Mouse (Mus musculus) heart, embryonic 12.5 days (tissue): ENCODE measurements around the gene Mroh3. TPM values are rescaled to one million over a fixed set of nuclear protein-coding genes. Genes with fewer than 3 reads are reported as not detected.
A peak's percentile ranks its signal among the peaks of the same experiment; 100 is the strongest.

Source experiments
- ATAC-seq: fragments of 200-750 bp; cut with Nextera tagmentation; 2 replicates; pipeline ENCODE4 v1.8.0; 2017; ENCODE audit warnings: moderate TSS enrichment, moderate library complexity; ENCODE audit not compliant: insufficient number of reproducible peaks, low FRiP score
- H3K27ac ChIP-seq: fragments of 300-500 bp; sonication (generic); 2 replicates; pipeline ENCODE4 v1.5.1; 2016; ENCODE audit warnings: mild to moderate bottlenecking, moderate library complexity; ENCODE audit not compliant: poor library complexity, severe bottlenecking
- H3K27me3 ChIP-seq: fragments of 300-500 bp; sonication (generic); replicated peaks from 2 replicates; pipeline ENCODE4 v1.6.1; 2016; ENCODE audit warnings: mild to moderate bottlenecking, moderate library complexity
- H3K36me3 ChIP-seq: fragments of 300-500 bp; sonication (generic); 2 replicates; pipeline ENCODE4 v1.6.1; 2016; ENCODE audit warnings: mild to moderate bottlenecking, moderate library complexity
- H3K4me1 ChIP-seq: fragments of 300-500 bp; sonication (generic); replicated peaks from 2 replicates; pipeline ENCODE4 v1.6.1; 2016; ENCODE audit warnings: mild to moderate bottlenecking
- H3K4me2 ChIP-seq: fragments of 300-500 bp; sonication (generic); 2 replicates; pipeline ENCODE4 v1.6.1; 2016; ENCODE audit warnings: mild to moderate bottlenecking, moderate library complexity
- H3K4me3 ChIP-seq: fragments of 300-500 bp; sonication (generic); 2 replicates; pipeline ENCODE4 v1.5.1; 2016; ENCODE audit warnings: mild to moderate bottlenecking
- H3K9ac ChIP-seq: fragments of 300-500 bp; sonication (generic); 2 replicates; pipeline ENCODE4 v1.6.1; 2016; ENCODE audit warnings: mild to moderate bottlenecking, moderate library complexity
- H3K9me3 ChIP-seq: fragments of 300-500 bp; sonication (generic); replicated peaks from 2 replicates; pipeline ENCODE4 v1.6.1; 2016; ENCODE audit warnings: mild to moderate bottlenecking, moderate library complexity
- WGBS: fragments of 180-500 bp; shearing (Covaris S2); methylation state at CpG from one replicate; pipeline ENCODE4 v1.1.7; 2016; 5-methylcytosine and 5-hydroxymethylcytosine counted together
- polyA plus RNA-seq: library from polyadenylated mRNA; unstranded; fragments of >200 nt; fragmentation: Nextera tagmentation; extraction: Ambion mirVana; gene quantifications from 2 replicates; pipeline ENCODE4 v1.2.1, GENCODE M21; 2016

Mroh3 gene
- polyA plus RNA-seq, 1 experiment from 2014 or later = not detected

DNA sequence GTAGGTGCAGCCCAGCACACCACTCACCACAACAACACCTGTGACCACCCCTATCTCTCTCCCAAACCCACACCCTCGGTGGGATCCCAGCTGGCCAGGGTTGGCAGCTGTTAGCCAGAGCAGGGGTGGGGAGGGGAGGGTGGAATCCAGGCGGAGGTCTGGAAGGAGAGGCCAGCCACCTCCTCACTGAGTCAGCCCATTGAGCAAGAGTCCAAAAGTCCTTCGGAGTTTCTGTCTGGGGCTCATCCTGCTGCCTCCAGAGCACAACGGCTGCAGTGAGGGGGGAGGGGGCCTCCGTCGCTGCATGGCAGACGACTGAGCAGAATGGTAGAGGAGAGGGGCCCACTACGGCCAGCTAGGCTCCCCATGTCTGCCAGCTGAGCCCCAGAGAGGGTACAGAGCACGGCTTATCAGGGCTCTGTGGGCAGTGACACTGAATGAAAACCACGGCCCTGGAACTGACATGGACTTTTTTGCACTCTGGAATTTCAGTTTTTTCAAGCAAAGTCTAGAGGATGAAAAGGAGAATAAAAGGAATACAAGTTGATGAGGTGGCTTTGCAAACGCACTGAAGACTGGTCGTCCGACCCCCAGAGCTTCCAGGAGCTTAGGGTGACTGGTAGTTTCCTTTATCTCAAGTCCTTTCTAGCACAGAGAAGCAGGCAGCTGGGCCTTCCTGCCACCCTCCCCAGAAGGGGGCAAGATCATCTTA, 15.9 kb upstream of the Mroh3 start:
- no peaks in the 10 kb centered on the region for H3K9me3 ChIP-seq
- H3K9ac ChIP-seq = no peak overlapping the region; the same call in 1 of the 2 replicates
- peaks cover 37% of the 10 kb centered on the region for H3K4me1 ChIP-seq
- 9% methylated on average over 13 of the region's 13 CpGs for WGBS
- peak overlapping the region; percentile 47 for H3K4me2 ChIP-seq
- ATAC-seq = 0 out of 2 replicates have a peak, but pooled peaks have one; percentile 9
- no peak overlapping the region for H3K27ac ChIP-seq
- H3K27me3 ChIP-seq = peaks cover 40% of the 10 kb centered on the region
- no peaks in the 10 kb centered on the region for H3K36me3 ChIP-seq
- no peak overlapping the region for H3K4me3 ChIP-seq

DNA sequence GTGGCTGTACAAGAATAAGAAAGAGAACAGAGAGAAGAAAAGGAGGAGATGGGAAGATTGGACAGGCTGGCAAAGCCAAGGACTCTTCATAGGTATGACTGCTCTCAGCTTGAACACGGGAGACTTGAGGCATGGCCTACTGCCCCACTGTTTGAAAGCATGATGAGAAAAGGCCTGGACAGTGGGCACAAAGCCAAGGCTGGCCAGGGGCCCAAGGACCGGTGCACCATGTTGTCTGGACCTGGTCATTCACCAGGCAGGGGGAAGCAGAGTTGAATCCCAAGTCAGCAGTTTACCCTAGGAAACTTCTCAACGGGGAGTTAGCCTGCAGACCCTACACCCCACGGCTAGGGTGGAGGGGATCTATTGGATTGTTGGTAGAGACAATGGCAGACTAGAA, 15.2 kb upstream of the Mroh3 start:
- H3K9me3 ChIP-seq = no peaks in the 10 kb centered on the region
- no peak overlapping the region for H3K9ac ChIP-seq
- peaks cover 35% of the 10 kb centered on the region for H3K27me3 ChIP-seq
- H3K4me2 ChIP-seq = 0 out of 2 replicates have a peak overlapping the region, but pooled peaks have one; percentile 47
- peaks cover 31% of the 10 kb centered on the region for H3K4me1 ChIP-seq
- no peak for ATAC-seq
- no peak overlapping the region for H3K27ac ChIP-seq
- 60% methylated on average over 4 of the region's 4 CpGs for WGBS
- no peaks in the 10 kb centered on the region for H3K36me3 ChIP-seq
- H3K4me3 ChIP-seq = no peak overlapping the region

DNA sequence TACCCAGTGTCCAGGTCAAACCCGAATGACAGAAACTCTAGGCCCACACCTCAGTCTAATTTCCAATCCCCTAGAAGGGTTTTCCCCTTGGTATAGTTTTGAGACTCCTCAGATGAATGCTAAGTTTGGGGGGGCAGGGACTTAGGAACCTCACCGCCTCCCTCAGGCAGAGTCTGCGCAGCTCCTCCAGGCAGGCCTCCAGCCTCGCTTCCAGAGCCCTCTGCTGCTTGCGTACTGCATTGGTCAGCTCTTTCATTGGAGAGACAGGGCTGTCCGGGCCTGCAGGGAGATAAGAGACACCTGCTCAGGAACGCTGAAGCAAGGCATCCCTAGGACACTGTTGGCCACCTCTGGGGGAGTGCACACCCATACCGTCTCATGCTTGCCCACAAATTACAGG, 14.0 kb upstream of the Mroh3 start:
- no peaks in the 10 kb centered on the region for H3K36me3 ChIP-seq
- no peak overlapping the region for H3K27ac ChIP-seq
- peaks cover 26% of the 10 kb centered on the region for H3K4me1 ChIP-seq
- no peak overlapping the region for H3K4me2 ChIP-seq
- H3K4me3 ChIP-seq = no peak overlapping the region
- no peak overlapping the region for H3K9ac ChIP-seq
- WGBS = 79% methylated on average over 8 of the region's 8 CpGs
- H3K27me3 ChIP-seq = peaks cover 24% of the 10 kb centered on the region
- no peak for ATAC-seq
- H3K9me3 ChIP-seq = no peaks in the 10 kb centered on the region

DNA sequence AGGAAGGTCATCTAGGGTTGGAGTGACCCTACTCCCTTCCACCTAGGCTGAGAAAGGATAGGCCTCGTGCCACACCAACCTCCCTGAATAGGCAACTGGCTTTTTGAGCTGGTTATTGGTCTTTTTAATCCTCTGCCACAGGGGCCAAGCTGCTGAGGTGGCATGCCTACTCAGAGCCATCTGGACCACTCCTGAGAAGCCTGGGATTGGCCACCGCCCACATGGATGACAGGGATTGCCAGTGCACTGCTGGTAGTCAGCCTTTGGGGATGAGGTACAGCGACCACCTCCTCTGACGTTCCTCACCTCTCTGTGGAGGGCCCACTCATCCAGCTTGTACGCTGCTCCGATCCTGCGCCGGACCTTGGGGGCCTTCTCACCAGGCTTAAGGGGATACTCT, 13.2 kb upstream of the Mroh3 start:
- WGBS = 84% methylated on average over 8 of the region's 8 CpGs
- Histone ChIP-seq H3K36me3 (no peaks in the 10 kb centered on the region), H3K9ac (no peak overlapping the region)

DNA sequence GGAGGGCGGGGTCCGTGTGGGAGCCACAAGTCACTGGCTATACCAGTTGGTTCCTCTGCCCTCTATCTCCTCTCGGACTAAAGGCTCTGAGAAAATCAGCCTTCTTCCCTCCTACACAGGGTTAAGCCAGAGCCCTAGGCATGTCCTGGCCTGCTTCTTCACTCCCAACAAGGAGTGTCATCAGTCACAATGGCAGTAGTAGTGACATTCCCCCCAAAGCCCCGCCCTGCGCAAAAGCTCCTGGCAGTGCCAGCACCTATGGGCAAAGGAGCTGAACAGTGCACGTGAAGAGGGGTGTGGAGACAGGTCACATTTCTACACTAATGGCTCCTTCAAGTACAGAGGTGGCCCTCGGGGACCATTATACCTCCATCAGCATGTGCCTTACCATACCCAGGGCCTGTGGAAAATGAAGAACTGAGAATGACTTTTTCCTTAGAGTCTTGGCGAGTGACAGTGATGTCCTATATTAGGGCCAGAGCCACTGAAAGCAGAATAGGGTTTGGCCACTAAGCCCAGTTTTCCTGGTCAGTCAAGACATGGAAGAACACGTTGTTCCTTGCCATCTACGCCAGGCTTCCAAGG, 11.2 kb upstream of the Mroh3 start:
- Histone ChIP-seq H3K9me3 (no peaks in the 10 kb centered on the region), H3K27me3 (no peaks in the 10 kb centered on the region; the same call in none of the 2 replicates), H3K36me3 (no peaks in the 10 kb centered on the region), H3K4me1 (peaks cover 16% of the 10 kb centered on the region), H3K27ac (no peak overlapping the region), H3K4me2 (no peak overlapping the region), H3K4me3 (no peak overlapping the region), H3K9ac (no peak overlapping the region)
- 86% methylated on average over 10 of the region's 10 CpGs for WGBS
- no peak for ATAC-seq

More for the DNA sequence above, 13.2 kb upstream of the Mroh3 start:
- Histone ChIP-seq H3K4me2 (no peak overlapping the region), H3K9me3 (no peaks in the 10 kb centered on the region), H3K4me3 (no peak overlapping the region), H3K4me1 (peaks cover 23% of the 10 kb centered on the region), H3K27me3 (peaks cover 17% of the 10 kb centered on the region), H3K27ac (no peak overlapping the region)
- no peak for ATAC-seq

DNA sequence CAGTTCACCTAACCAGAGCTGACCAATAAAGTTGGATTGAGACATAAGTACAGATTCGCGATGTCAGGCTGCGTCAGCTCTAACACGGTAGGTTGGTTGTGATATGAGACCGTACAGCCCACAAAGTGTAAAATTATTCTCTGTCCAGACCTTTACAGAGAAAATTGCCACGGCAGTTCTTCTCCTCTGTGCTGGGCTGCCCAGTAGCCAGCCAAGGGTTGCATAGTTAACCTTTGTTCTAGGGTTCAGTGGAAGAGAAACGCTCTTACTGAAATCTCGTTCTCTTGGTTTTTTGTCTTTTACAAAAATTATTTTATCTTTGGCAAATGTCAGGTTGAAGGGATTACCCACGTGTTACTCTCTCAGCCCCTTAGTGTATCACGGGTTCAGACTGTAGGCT, 9.8 kb upstream of the Mroh3 start:
- no peak overlapping the region for H3K4me3 ChIP-seq
- ATAC-seq = no peak
- 0 out of 2 replicates have a peak, but pooled peaks cover 2% of the 10 kb centered on the region for H3K4me1 ChIP-seq
- H3K4me2 ChIP-seq = no peak overlapping the region
- no peaks in the 10 kb centered on the region for H3K9me3 ChIP-seq
- H3K27ac ChIP-seq = no peak overlapping the region
- H3K9ac ChIP-seq = no peak overlapping the region
- WGBS = 81% methylated on average over 10 of the region's 10 CpGs
- no peaks in the 10 kb centered on the region; the same call in 1 of the 2 replicates for H3K27me3 ChIP-seq
- no peaks in the 10 kb centered on the region for H3K36me3 ChIP-seq

DNA sequence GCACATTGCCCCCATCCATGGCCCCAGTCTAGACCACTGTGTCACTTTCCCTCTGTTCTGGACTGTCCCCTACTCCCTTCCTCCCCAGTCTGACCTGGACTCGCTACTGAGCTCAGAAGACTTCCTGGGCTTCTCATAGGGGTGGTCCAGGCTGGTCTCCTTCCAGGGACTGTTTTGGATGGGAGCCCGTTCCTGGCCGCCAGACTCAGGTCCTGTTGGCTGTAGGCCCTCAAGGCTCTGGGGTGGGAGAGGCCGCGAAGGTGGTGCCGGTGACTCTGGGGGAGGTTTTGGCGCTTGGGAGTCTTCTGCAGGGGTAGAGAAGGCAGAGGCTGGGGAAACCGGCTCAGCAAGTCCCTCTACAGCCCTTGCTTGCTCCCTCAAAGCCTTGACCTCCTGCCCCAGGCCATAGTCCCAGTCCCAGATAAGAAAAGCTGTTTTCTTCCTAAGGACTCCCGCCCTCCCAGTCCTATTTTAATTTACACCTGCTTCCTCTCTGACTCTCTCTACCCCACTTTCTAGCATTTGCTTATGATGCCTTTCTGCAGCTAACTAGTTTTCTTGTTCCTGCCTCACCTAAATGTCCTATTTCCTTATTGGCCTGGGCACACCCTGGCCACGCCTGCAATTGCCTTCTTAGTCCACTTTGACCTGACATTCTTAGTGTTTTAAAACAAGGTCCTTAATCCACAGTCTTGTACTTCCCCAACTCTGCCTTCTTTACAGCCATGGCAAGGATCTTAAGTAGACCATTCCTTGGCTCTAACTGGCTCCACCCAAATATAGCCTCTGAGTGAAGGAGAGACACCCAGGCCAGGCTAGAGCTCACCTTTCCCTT, 7.6 kb upstream of the Mroh3 start:
- Histone ChIP-seq H3K27ac (no peak overlapping the region), H3K4me3 (no peak overlapping the region), H3K9me3 (no peaks in the 10 kb centered on the region), H3K4me2 (no peak overlapping the region), H3K36me3 (no peaks in the 10 kb centered on the region), H3K9ac (no peak overlapping the region), H3K4me1 (no peaks in the 10 kb centered on the region), H3K27me3 (no peaks in the 10 kb centered on the region)
- 73% methylated on average over 10 of the region's 10 CpGs for WGBS
- peak; percentile 53; the same call in 1 of the 2 replicates for ATAC-seq

DNA sequence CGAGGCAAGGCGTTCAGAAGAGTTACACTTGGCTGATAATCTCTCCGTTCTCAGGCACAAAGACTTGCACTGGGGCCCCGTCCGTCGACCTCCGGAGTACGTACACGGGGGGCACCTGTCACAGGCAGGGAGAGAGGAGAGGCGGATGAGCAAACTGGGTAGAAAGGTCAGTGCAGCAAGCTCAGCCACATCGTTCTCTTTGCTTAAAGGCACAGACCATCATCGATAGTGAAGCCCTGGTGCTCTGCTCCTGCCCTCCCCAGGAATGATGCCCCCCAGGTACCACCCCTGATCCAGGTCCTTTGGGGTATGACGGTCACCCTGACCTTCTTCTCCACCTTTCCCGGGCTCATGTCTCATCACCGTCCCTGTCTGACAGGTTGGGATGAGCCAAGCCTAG, 1.7 kb upstream of the Mroh3 start:
- no peaks in the 10 kb centered on the region for H3K4me1 ChIP-seq
- no peak for ATAC-seq
- H3K4me2 ChIP-seq = no peak overlapping the region
- no peaks in the 10 kb centered on the region for H3K9me3 ChIP-seq
- H3K4me3 ChIP-seq = no peak overlapping the region
- H3K27me3 ChIP-seq = no peaks in the 10 kb centered on the region
- WGBS = 81% methylated on average over 15 of the region's 15 CpGs
- no peaks in the 10 kb centered on the region for H3K36me3 ChIP-seq
- H3K27ac ChIP-seq = no peak overlapping the region
- no peak overlapping the region for H3K9ac ChIP-seq

DNA sequence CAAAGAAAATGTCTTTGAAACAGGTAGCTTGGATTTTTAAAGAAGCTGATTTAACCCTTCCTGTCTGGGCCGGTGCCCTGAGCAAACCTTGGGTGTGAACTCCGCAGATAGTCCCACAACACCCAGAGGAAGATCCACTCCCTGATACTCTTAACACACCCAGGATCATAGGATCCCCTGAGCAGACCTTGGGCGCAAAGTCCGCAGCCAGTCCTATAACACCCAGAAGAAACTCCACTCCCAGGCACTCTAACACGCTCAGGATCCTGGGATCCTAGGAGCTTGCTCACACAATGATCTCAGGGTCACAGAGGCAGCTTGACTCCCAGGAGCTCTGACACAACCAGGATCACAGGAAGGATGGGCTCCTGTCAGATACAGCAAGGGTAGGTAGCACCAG, 22.6 kb downstream of the Mroh3 start:
- H3K4me3 ChIP-seq = no peak overlapping the region
- no peaks in the 10 kb centered on the region for H3K27me3 ChIP-seq
- 80% methylated on average over 5 of the region's 5 CpGs for WGBS
- H3K4me2 ChIP-seq = no peak overlapping the region
- H3K36me3 ChIP-seq = no peaks in the 10 kb centered on the region
- no peaks in the 10 kb centered on the region for H3K9me3 ChIP-seq
- no peak overlapping the region for H3K9ac ChIP-seq
- peaks cover 5% of the 10 kb centered on the region for H3K4me1 ChIP-seq
- no peak overlapping the region for H3K27ac ChIP-seq
- ATAC-seq = no peak

DNA sequence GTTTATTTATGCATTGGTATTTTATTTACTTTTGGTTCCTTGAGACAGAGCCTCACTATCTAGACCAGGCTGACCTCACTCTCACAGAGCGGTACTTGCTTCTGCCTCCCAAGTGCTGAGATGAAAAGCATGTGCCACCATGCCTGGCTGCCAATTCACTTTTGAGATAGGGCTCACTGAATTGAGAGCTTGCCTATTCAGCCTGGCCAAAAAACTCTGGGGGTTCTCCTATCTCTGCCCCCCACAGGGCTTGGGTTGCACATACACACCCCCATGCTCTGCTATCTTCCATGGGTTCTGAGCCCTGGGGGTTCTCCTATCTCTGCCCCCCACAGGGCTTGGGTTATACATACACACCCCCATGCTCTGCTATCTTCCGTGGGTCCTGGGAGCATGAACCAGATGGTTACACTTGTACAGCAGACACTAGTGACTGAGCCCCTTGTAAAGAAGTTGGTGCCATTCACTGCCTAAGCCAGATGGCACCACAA, 33.1 kb downstream of the Mroh3 start:
- H3K9me3 ChIP-seq = no peaks in the 10 kb centered on the region
- H3K4me2 ChIP-seq = no peak overlapping the region
- H3K4me1 ChIP-seq = 0 out of 2 replicates have a peak, but pooled peaks cover 13% of the 10 kb centered on the region
- no peak for ATAC-seq
- H3K27me3 ChIP-seq = no peaks in the 10 kb centered on the region
- 30% methylated on average over 2 of the region's 2 CpGs for WGBS
- no peak overlapping the region for H3K27ac ChIP-seq
- peaks cover 7% of the 10 kb centered on the region; the same call in 1 of the 2 replicates for H3K36me3 ChIP-seq
- no peak overlapping the region for H3K4me3 ChIP-seq
- H3K9ac ChIP-seq = no peak overlapping the region

DNA sequence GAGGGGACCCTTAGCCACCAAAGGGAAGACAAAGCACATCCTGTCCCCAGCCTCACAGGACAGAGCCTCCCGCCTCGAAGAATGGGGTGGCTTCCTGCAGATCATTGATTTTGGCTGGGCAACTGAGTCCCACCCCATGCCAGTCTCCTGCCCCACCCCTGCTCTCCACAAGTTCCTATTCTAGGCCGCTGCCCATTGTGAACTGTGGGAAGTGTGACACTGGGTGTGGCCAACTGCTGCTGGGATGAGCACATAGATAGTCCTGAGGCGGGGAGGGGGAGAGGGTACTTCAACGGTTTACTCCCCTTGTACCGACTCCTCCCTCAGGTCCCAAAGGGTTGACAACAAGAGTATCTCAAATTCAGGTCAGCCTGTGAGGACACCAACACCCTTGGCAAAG, 33.9 kb downstream of the Mroh3 start:
- peaks cover 14% of the 10 kb centered on the region for H3K4me1 ChIP-seq

More for the DNA sequence above, 33.9 kb downstream of the Mroh3 start:
- 35% methylated on average over 6 of the region's 6 CpGs for WGBS
- ATAC-seq = 0 out of 2 replicates have a peak, but pooled peaks have one; percentile 18
- Histone ChIP-seq H3K36me3 (peaks cover 7% of the 10 kb centered on the region; the same call in 1 of the 2 replicates), H3K27ac (no peak overlapping the region), H3K9ac (no peak overlapping the region), H3K9me3 (no peaks in the 10 kb centered on the region), H3K27me3 (no peaks in the 10 kb centered on the region), H3K4me2 (no peak overlapping the region), H3K4me3 (no peak overlapping the region)
